Mouse (Mus musculus) olfactory bulb, adult 2 months (tissue): ENCODE measurements at regions not wholly inside any gene's neighbourhood (a gene's known extent, or its start where the extent isn't known, plus 50 kb on each side); places are given as distances from the start of the nearest gene placed in this dataset.

Experiments
- H3K27ac ChIP-seq: fragments of 200-500 bp; 2 replicates; pipeline ENCODE4 v1.5.1; 2012; ENCODE audit warnings: low read depth, low read length; ENCODE audit not compliant: insufficient read depth
- H3K4me1 ChIP-seq: fragments of 200-500 bp; 2 replicates; pipeline ENCODE4 v1.6.1; 2012; ENCODE audit warnings: low read length; ENCODE audit not compliant: control insufficient read depth, insufficient read depth
- H3K4me3 ChIP-seq: fragments of 200-500 bp; 2 replicates; pipeline ENCODE4 v1.5.1; 2012; ENCODE audit warnings: mild to moderate bottlenecking, low read depth, low read length, moderate library complexity; ENCODE audit not compliant: insufficient read depth
- CTCF ChIP-seq: fragments of 200-500 bp; IDR thresholded peaks from 2 replicates; pipeline ENCODE4 v1.5.1; 2012; ENCODE audit warnings: low read depth, mild to moderate bottlenecking, low read length, moderate library complexity; ENCODE audit not compliant: insufficient read depth
- POLR2A ChIP-seq: fragments of 200-500 bp; IDR thresholded peaks from 2 replicates; pipeline ENCODE4 v1.6.1; 2012; ENCODE audit warnings: mild to moderate bottlenecking, low read depth, low read length, moderate library complexity; ENCODE audit not compliant: insufficient read depth
- WGBS: fragments of 180-500 bp; shearing (Covaris S2); methylation state at CpG from one replicate; pipeline ENCODE4 v1.1.7; 2018; 5-methylcytosine and 5-hydroxymethylcytosine counted together

- no peak overlapping the region for H3K4me3 ChIP-seq
- TF ChIP-seq POLR2A (no peak), CTCF (no peak)
- WGBS, result 57% methylated on average over 7 of the region's 7 CpGs
- no peak overlapping the region for H3K27ac ChIP-seq
- H3K4me1 ChIP-seq, result no peaks in the 10 kb centered on the region; the same call in 1 of the 2 replicates
These were observed 104.0 kb upstream of the Fer start for GRCm38 (mm10) chr17:63758817-63759404.

GRCm38 (mm10) chr17:63761058-63761457, 101.8 kb upstream of the Fer start:
- no peak for TF ChIP-seq POLR2A
- TF ChIP-seq CTCF, result no peak

GRCm38 (mm10) chr17:63771111-63771510, 91.8 kb upstream of the Fer start:
- no peak for TF ChIP-seq POLR2A
- no peak for TF ChIP-seq CTCF
- Histone ChIP-seq H3K4me1 (no peaks in the 10 kb centered on the region), H3K27ac (no peak overlapping the region), H3K4me3 (no peak overlapping the region)
- 96% methylated on average over 6 of the region's 6 CpGs for WGBS

More at GRCm38 (mm10) chr17:63761058-63761457, 101.8 kb upstream of the Fer start:
- H3K27ac ChIP-seq, result no peak overlapping the region
- 92% methylated on average over 5 of the region's 5 CpGs for WGBS
- no peak overlapping the region for H3K4me3 ChIP-seq
- no peaks in the 10 kb centered on the region; the same call in 1 of the 2 replicates for H3K4me1 ChIP-seq

- H3K4me3 ChIP-seq, result no peak overlapping the region
- no peak overlapping the region for H3K27ac ChIP-seq
- TF ChIP-seq POLR2A, result no peak
- no peak for TF ChIP-seq CTCF
- 82% methylated on average over 19 of the region's 19 CpGs for WGBS
- no peaks in the 10 kb centered on the region for H3K4me1 ChIP-seq
These were observed 78.3 kb upstream of the Fer start for GRCm38 (mm10) chr17:63784381-63785116.

GRCm38 (mm10) chr17:63786444-63786843, 76.4 kb upstream of the Fer start:
- no peak for TF ChIP-seq CTCF
- TF ChIP-seq POLR2A, result no peak
- H3K27ac ChIP-seq, result no peak overlapping the region
- WGBS, result 74% methylated on average over 11 of the region's 11 CpGs
- H3K4me1 ChIP-seq, result no peaks in the 10 kb centered on the region
- no peak overlapping the region for H3K4me3 ChIP-seq

- Histone ChIP-seq H3K4me3 (no peak overlapping the region), H3K4me1 (no peaks in the 10 kb centered on the region), H3K27ac (no peak overlapping the region)
- no peak for TF ChIP-seq CTCF
- TF ChIP-seq POLR2A, result no peak
- WGBS, result 49% methylated on average over 6 of the region's 6 CpGs
These were observed 68.5 kb upstream of the Fer start for GRCm38 (mm10) chr17:63794352-63794751.

GRCm38 (mm10) chr17:63798381-63798780, 64.5 kb upstream of the Fer start:
- H3K27ac ChIP-seq, result no peak overlapping the region
- WGBS, result 98% methylated on average over 6 of the region's 6 CpGs
- TF ChIP-seq CTCF (no peak), POLR2A (no peak)
- H3K4me1 ChIP-seq, result no peaks in the 10 kb centered on the region
- no peak overlapping the region for H3K4me3 ChIP-seq

- WGBS, result 85% methylated on average over 6 of the region's 6 CpGs
- H3K4me1 ChIP-seq, result no peaks in the 10 kb centered on the region
- H3K4me3 ChIP-seq, result no peak overlapping the region
- no peak overlapping the region for H3K27ac ChIP-seq
- TF ChIP-seq POLR2A (no peak), CTCF (no peak)
These were observed 63.8 kb upstream of the Fer start for GRCm38 (mm10) chr17:63798961-63799531.

- WGBS, result 94% methylated on average over 9 of the region's 9 CpGs
- H3K4me3 ChIP-seq, result no peak overlapping the region
- no peak overlapping the region for H3K27ac ChIP-seq
- no peak for TF ChIP-seq CTCF
- H3K4me1 ChIP-seq, result no peaks in the 10 kb centered on the region
These were observed 61.5 kb upstream of the Fer start for GRCm38 (mm10) chr17:63801411-63801810.

- Histone ChIP-seq H3K27ac (no peak overlapping the region), H3K4me3 (no peak overlapping the region), H3K4me1 (no peaks in the 10 kb centered on the region)
- 81% methylated on average over 5 of the region's 5 CpGs for WGBS
- TF ChIP-seq CTCF (no peak), POLR2A (no peak)
These were observed 60.0 kb upstream of the Fer start for GRCm38 (mm10) chr17:63802846-63803245.
